Mouse (Mus musculus): ENCODE measurements at regions not wholly inside any gene's neighbourhood (a gene's known extent, or its start where the extent isn't known, plus 50 kb on each side); places are given as distances from the start of the nearest gene placed in this dataset.

DNA sequence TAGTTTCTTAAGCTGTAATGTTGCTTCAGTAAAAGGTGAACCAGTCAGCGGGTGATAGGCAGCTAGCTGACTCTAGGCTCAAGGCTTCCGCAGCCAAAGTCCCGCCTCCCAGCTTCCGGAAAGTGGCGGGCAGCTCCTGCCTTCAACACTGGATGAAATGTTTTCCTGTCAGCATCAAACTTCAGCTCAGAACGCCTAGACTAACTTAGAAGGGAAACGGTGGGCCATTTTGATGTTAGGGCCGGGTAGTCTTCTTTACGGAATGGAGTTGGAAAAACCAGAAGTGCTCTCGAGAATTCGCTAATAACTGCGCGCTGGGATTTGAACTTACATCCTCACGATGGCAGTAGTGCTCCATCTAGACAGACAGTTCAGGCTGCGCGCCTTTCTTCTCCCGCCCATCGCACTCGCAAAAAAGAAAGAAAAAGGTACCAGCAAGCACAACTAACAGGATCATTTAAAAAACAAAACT lies 194.7 kb upstream of the Olfr1324 start:
- TF ChIP-seq EP300 (optimal IDR thresholded peaks at IDR 0.05) (no peak), CTCF (IDR thresholded peaks at IDR 0.05; ENCODE audit: low read depth) (peak; percentile 70)
